Mouse (Mus musculus) c-Kit-negative CD71-positive TER-119-positive erythroid progenitor cells, embryonic 14.5 days (primary cell): ENCODE data around the gene Akap2.

ENCODE experiments used
- DNase-seq: peaks from one replicate; pipeline ENCODE4 v3.0.0-alpha.2; 2013; ENCODE audit warnings: low read depth, low spot score

Gene Akap2

GRCm38 (mm10) chr4:57797548-57798285, 80.3 kb downstream of the Akap2 start:
- no peak for DNase-seq

DNA sequence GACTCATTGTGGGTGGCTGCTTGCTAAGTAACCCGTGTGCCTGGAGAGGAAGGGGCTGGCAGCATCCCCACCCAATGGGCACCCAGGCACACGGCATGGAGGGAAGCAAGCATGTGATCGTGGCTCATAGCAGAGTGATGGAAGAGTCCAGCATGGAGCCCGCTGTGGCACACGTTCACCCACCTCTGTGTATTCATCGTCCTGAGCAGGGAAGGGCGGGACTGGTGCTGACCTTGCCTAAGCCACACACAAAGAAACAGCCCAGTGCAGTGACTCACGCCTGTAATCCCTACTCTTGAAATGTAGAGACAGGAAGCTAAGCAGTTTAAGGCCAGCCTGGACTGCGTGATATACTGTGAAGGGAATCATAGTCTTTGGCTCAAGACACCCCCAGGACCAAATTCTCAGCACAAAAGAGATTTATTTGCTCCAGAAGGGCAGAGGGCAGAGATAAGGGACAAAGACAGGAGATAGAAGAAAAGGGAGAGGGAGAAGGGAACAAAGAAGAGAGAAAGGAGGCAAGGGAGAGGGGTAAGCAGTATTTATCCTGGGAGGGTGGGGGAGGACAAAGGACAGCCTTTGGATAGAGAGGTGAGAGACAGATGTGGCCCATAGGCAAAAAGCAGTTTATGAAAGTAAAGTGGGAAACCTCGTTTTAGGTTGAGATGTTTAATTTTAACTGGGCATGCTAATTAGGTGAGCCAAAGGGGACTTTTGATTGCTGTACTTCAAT, 81.0 kb downstream of the Akap2 start:
- DNase-seq, result no peak

GRCm38 (mm10) chr4:57799297-57799696, 81.8 kb downstream of the Akap2 start:
- DNase-seq, result no peak

DNA sequence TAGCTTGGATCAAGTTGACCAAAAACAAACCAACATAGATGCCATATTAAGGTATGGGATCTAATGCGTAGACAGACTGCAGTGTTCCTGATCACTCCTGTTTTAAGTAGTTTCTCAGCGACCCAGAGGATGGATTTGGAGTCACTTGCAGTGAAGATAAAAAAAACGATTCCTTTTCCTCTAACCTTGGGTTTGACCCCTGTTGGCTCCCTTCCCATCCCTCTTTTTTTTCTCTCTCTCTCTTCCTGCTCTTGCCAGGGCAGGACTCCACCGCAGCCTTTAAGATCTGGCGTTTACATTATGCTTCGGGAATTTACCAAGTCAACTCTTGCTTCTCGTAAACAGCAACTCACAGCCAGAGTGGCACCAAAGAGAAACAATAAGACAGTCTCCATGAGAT, 83.8 kb downstream of the Akap2 start:
- no peak for DNase-seq

GRCm38 (mm10) chr4:57801986-57802385, 84.5 kb downstream of the Akap2 start:
- DNase-seq, result no peak

DNA sequence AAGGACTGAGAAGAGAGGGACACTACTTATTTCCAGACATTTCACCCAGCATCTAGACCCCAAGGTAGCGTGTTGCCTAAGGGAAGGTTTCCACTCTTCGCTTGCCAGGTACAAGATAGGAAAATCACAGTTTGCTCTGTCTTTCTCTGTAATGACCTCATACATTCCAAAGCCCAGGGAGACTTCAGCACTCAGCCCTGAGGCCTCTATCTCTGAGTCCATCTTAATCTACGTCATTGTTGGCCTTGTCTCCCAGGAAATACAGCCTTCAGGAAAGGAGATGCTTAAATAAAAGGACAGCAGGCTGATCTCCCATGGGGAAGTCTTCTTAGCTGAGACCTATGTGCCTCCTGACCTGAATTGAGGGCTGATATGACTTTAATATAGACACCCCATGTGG, 85.0 kb downstream of the Akap2 start:
- no peak for DNase-seq

DNA sequence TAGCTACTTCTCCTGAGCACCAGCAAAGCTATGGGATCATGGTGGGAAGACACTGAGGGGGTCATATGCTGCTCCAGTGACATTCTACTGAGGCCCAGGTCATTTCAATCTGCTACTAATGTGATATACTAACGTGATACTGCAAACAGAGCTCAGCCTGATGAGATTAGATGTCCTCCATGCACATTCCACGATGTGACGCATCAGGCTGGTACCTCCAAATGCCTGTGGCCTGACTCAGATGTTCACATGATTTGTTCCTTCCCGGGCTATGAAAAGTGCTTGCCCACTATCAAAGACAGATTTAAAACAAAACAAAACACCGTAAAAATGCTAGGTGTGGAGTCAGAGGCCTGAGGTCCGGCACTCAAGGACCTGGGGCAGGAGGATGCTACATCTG, 87.4 kb downstream of the Akap2 start:
- no peak for DNase-seq

GRCm38 (mm10) chr4:57809449-57809848, 92.0 kb downstream of the Akap2 start:
- DNase-seq, result no peak

DNA sequence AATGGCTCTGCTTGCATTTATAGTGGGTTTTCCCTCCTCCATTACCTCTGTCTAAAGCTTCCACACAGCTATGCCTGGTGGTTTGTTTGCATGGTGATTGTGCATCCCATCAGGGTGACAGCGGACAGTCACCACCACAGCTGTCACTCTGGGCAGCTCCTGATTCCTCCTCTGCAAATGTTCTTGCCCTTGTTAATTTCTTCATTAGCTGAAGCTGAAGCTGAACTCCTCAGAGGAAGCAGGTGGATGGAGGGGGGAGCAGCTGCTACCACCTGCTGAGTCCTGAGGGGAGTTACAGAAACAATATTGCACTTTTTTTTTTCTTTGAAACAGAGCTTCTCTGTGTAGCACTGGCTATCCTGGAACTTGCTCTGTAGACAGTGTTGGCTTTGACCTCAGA, 94.6 kb downstream of the Akap2 start:
- DNase-seq, result no peak

DNA sequence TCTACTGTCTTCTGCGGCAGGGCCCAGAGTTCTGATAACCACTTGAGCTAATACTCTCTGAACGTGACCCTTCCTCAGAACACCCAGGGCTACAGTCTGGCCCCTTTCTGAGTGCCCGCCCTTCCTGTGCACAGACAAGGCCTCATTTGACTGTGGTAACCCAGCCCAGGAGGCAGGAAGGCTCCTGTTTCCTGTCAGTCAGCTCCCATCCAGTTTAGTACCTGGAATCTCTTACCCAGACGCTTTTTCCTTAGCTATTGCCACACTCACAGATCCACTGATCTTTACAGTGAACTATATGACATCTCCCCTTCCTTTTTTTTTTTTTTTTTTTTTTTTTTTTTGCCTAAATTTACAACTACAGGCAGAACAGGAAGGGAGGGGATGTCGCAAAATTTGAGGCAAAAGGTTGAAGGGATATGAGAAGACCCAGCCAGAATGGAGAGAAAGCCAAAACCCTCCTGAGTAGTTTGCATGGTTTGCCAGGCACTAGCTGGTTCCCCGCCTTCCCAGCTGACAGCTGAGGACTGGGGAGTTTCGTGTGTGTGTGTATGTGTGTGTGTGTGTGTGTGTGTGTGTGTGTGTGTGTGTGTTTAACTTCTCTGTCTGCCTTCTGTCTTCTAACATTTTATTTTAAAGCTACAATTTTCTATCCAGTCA, 95.6 kb downstream of the Akap2 start:
- DNase-seq, result no peak

DNA sequence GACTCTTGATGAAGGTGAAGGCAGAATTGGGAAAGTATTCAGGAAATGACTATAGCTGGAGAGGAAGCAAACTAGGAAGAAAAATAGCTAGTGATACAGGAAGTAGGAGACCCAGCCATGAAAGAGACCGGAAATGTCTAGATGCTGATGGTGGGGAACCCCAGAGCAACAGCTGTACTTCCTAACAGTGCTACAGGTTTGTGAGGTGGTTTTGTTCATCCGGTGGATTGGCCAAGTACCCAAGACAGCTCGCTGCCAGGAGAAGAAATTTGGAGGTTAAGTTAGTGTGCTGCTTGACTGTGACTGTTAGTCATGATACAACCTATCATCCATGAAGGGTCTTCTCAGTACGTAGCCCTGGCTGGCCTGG, 96.1 kb downstream of the Akap2 start:
- no peak for DNase-seq

DNA sequence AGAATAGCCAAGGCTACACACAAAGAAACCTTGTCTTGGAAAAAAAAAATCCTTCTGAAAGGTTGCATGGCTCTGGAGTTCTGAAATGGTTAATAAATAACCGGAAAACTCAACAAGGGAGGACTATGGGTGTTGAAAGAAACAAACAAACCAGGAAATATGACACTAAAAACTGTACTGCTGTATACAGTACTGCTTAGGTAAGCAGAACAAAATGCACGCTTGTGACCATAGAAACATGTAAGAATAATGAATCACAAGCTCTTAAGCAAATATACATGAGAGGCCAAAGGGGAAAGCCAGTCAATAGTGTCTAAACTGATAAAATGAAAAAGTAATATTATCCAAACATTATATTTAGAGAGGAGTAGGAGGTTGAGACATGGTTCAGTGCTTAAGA, 97.9 kb downstream of the Akap2 start:
- DNase-seq, result no peak

- no peak for DNase-seq
Observed at GRCm38 (mm10) chr4:57816146-57816545, 98.7 kb downstream of the Akap2 start.

GRCm38 (mm10) chr4:57820839-57821374, 103.5 kb downstream of the Akap2 start:
- no peak for DNase-seq

DNA sequence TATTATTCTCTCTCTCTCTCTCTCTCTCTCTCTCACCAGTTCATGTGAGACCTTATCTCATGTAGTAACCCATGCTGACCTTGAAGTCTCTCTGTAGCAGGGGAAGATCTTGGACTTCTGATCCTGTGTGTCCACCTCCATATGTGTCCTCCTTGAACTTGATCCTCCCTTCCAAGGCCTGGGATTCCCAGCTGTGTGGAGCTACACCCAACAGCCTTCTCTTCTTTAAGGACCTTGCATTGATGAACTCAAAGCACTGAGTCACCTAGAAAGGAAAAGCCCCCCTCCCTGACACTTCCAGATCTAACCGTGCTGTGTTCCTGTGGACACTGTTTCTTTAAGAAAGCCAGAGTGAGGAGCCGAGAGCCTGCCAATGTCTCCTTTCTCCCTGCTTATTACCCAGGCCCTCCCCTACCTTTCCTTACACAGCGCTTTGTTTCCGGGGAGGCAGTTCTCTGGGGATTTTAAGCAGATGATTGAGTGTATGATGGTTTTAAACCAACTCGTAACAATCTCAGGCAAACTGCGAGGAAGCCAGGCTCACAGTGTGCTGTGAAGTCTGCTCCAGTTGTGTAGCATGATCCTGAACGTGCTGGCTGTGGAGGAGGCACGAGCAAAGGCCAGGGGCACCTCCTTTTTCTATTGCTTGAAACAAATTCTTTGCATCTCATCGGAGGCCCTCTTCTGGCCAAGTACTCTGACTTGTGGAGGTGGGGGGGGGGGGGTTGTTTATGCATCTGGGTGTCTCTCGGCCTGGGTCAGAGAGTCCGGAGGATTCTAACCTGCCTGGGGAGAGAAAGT, 104.3 kb downstream of the Akap2 start:
- no peak for DNase-seq

DNA sequence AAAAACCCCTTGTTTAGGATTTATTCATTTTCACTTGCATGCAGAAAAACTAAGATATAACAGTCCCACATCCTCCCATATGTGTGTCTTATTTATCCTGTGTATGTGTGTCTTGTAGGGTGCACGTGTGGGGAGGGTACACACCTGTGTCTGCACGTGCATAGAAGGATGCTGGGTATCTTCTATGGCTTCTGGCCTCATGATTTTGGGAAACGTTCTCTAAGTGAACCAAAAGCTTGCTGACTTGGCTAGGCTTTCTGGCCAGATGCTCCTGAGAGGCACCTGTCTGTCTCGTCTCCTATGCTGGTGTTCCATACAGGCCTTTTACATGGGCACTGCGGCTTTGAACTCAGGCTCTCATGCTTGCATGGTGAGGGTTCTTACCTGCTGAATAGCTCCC, 105.2 kb downstream of the Akap2 start:
- no peak for DNase-seq

DNA sequence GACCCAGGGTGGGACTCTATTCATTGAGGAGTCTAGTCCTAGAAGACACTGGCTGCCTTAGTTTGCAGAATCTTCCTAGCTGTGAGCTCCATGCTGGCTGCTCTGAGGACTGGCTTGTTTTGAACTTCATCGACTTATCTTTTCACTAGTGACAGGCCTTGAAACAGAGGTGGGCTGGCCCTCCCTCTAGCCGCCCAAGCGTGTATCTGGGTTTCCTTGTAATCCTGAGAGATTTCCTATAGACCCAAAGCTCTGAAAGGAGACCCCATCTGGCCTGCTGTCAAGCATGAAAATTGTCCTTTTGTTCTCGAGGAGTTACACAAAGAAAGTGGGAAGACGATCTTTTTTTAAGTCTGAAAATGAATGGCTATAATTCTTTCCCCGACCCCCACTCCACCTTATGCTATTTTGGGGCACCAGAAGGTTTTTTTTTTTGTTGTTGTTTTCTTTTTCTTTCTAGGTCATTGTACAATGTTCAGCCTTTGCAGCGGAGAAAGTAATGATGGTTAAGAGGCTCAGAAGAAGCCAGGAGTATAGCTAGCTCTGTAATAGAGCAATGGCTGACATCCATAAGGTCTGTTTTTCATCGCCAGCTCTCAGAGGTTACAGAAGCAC, 107.3 kb downstream of the Akap2 start:
- no peak for DNase-seq

GRCm38 (mm10) chr4:57826272-57826671, 108.8 kb downstream of the Akap2 start:
- no peak for DNase-seq

- no peak for DNase-seq
Observed at GRCm38 (mm10) chr4:57829131-57829530, 111.7 kb downstream of the Akap2 start.

- no peak for DNase-seq
Observed at GRCm38 (mm10) chr4:57829740-57830139, 112.3 kb downstream of the Akap2 start.

DNA sequence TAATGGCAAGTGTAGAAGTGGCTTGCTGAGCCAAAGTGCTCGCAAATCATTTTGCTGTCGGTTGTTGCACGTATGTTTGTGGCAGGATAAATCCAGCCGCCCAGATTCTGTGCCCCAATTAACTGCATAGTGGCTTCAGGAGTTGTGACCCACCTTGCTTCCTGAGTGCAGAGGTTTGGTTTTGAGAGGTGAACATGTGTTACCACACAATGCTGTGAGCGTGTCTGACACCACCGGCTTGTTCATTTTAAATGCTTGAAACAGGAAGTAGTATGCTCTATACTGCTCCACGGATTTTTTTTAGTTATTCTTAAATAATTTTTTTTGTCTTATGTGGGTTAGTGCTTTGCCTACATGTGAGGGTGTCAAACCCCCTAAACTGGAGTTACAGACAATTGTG, 114.9 kb downstream of the Akap2 start:
- DNase-seq, result no peak
